Mouse (Mus musculus) WW6 (cell line): ENCODE results near the gene Trpm8.
A peak's percentile ranks its signal among the peaks of the same experiment; 100 is the strongest.

Source experiments
- DNase-seq: peaks from one replicate; pipeline ENCODE4 v3.0.0-alpha.2; 2013; ENCODE audit warnings: low read depth, low spot score

Trpm8 gene

DNA sequence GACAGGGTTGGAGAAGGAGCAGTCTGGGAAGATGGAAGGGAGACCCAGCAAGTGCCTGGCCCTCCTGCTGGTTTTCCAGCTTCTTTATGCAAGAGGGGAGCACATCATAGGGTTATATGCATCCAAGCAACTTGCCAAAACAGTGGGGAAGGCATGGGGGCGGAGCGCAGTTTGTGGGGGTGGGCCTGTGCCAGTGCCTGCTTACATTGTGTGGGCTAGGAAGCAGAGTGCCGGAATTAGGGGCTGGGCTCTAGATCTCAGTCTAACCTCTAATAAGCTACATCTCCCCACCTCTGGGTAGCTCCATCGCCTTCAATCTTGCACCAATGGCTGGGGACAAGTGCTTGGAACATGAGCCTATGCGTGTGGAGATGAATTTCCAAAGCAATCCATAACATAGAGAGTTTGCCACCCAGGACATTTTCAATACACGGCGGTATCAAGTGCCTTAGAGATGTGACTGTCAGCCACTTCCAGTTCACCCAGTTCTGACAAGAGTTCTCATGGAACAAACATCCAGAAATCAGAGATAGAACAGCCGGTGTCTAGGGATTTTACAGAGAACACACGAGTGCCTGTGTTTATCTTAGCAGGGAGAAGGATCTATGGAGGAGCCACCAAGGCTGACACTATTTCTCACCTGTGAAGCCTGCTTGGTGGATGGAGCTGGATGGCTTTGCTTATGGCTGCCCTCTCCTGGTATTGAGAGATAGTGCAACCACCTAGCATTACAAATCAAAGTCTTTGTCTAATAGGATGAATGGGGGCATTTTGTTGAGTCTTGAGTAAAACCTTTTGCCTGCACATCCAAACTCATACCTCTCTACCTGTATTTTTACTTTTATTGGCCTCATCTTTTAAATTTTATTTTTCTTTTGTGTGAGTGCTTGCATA lies 23.9 kb downstream of the Trpm8 start:
- DNase-seq = peak; percentile 64

DNA sequence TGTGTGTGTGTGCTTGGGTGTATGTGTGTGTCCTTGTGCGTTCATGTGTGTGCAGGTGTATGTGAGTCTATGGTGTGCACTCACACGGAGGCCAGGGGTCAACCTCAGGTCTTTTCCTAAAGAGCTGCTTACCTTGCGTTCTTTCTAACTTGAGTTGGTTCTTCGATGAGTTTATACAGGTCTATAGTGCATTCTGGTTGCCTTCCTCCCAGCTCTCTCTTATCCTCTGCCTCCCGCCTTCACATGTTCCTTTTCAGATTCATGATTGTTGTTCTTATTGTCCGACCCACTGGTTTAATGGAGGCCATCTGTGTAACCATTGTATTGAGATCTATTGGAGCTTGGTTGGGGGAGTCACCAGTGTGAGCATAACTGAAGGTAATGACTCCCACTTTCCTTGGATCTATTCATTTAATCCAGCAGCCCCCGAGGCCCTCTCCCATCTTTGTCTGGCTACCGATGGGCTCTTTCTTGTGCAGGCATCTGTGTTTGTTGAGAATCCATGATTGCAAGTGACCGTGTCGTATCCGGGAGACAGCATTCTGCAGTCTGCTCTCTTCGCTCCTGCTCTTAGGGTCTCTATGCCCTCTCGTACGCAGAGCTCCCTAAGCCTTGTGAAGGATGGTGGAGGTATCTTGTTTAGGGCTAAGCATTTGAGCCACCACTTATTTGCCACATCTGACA lies 24.7 kb downstream of the Trpm8 start:
- DNase-seq = no peak

DNA sequence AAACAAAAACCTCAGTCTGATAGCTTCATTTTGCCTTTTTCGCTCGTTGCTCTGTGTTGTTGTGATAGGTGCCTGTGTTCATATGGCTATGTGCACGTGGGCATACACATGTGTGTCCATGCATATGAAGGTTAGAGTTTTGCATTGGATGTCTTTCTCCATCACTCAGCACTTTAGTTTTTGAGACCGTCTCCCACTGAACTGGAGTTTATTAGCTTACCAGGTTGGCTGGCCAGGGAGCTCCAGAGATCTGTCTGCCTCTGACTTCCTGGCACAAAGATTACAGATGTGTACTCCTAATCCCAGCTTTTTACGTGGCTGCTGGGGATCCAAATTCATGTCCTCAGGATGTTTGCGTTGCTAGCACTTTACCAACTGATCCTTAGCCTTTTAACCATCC lies 26.3 kb downstream of the Trpm8 start:
- DNase-seq = no peak

- DNase-seq = no peak
Measured at GRCm38 (mm10) chr1:88304261-88304985, 27.0 kb downstream of the Trpm8 start.

GRCm38 (mm10) chr1:88305018-88305795 lies 27.7 kb downstream of the Trpm8 start:
- DNase-seq = no peak

DNA sequence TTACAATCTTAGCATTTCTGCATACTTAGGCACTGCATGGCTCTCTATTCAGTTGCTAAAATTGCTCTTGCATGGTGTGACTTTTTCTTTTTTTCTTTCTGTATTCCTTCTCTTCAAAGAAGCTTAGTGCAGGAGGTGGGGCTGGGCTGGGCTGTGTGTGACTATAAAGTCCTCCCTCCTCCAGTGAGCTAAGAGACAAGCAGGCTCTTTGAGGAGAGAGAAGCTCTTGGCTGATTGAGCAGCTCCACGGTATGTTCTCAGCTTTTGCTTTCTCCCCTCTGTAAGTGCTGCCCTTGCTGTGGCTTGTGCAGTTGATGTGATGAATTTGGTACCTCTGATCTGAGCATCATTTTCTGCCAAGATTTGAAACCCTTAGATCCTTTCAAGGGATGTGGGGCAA lies 29.1 kb downstream of the Trpm8 start:
- no peak for DNase-seq

- DNase-seq = no peak
Measured at GRCm38 (mm10) chr1:88307180-88307579, 29.7 kb downstream of the Trpm8 start.

DNA sequence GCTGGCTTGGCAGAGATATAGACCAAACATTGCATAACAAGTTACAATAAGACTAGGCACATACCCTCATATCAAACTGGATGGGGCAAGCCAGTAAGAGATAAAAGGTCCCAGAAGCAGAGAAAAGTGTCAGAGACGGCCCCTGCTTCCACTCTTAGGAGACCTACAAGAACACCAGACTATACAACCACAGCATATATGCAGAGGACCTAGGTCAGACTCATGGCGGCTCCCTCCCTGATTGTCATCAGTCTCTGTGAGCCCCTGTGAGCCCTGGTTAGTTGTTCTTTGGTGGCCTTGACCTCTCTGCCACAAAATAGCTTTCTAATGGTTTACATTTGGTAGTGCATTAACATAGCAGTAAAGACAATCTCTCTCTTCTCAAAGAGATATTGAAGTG lies 31.6 kb downstream of the Trpm8 start:
- no peak for DNase-seq

- DNase-seq = no peak
Measured at GRCm38 (mm10) chr1:88309905-88310304, 32.4 kb downstream of the Trpm8 start.

GRCm38 (mm10) chr1:88310349-88310748 lies 32.9 kb downstream of the Trpm8 start:
- no peak for DNase-seq

- DNase-seq = no peak
Measured at GRCm38 (mm10) chr1:88317279-88317678, 39.8 kb downstream of the Trpm8 start.

- no peak for DNase-seq
Measured at GRCm38 (mm10) chr1:88318531-88319060, 41.1 kb downstream of the Trpm8 start.

DNA sequence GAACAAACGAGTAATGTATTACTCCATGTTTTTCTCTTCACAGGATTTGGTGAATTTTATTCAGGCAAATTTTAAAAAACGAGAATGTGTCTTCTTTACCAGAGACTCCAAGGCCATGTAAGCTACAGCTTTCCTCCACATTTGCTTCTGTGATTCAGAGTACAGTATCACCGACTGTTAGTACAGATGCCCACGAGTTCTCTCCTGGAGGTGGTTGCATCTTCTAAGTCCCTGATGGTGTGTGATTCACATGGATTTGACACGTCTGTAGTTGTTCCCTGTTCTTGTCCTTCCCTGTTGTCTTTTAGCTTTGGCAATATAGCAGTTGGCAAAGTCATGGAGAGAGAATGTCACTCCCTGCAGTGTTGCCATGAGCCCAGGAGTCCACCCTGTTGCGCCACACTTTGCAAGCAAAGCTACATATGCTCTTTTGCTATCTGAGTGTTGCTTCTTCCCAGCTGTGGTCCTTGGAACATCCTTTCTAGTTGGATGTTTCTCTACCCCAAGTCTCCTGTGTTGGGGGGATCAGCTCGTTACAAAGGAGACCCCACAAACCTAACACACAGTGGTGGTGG lies 43.4 kb downstream of the Trpm8 start:
- no peak for DNase-seq

DNA sequence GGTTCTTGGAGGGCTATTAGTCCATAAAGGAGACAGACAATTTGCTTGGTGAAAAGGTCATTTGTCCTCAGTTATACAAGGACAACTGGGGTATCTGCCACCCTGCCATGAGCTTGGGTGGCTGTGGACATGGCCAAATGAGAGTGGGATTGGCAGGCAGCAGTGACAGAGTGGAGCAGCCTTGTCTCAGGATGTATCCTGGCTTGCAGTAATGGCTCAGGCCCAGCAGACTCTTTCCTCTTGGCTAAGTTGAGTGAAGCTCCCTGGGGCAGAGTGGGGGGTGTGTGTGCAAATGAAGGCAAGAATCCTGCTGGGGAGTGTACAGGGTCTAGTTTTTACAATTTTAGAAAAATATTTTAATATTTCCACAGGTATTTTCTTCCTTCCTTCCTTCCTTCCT lies 44.7 kb downstream of the Trpm8 start:
- no peak for DNase-seq

DNA sequence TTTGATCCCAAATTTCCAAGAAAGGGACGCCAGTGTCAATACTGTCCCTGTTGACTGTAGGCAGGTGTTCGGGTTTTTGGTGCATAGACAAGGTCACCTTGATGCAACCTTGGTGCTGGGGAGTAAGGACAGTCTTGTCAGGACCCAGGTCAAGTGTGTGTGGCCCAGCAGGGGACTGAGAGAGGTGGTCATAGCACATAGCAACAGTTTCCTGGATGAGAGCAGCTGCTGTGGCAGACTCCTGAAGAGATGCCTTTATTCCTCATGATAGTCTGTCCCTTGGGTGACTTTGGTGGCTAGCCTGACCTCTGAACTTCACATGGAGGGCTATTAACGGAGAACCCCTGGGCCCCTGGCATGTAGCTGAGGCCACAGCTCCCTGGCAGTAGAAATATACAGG lies 45.6 kb downstream of the Trpm8 start:
- no peak for DNase-seq

- no peak for DNase-seq
Measured at GRCm38 (mm10) chr1:88339481-88339880, 62.0 kb downstream of the Trpm8 start.

DNA sequence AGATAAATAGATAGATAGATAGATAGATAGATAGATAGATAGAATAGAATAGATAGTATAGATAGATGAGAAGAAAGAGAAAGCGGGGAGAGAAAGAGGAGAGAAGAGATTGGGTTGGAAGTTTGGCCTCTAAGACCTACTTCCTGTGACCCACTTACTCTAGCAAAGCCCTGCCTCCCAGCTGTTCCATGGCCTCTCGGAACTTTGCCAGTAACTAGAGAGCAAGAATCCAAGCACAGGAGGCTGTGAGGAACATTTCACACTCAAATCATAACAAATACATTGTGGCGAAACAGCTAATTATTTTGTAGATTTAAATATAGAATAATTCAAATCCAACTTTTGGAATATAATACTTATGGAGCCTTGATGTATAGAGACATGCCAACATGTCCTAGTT lies 65.2 kb downstream of the Trpm8 start:
- no peak for DNase-seq

DNA sequence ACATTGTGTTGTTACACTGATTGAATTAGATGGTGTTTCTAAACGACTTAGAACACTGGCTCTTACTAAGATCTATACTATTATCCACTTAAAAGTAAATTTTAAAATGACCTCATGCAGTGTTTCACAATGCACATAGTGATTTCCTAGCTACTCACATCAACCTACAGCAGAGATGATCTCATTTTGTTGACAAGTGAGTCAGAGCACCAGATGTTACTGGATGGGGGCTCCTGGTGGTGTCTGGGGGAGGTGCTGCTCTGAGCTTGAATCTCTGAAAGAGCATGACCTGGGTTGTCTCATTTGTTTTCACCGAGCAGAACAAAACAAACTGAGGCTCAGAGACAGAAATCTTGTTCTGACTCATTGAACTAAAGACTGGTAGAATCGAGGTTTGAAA lies 68.1 kb downstream of the Trpm8 start:
- DNase-seq = no peak

- no peak for DNase-seq
Measured at GRCm38 (mm10) chr1:88348496-88349005, 71.1 kb downstream of the Trpm8 start.

DNA sequence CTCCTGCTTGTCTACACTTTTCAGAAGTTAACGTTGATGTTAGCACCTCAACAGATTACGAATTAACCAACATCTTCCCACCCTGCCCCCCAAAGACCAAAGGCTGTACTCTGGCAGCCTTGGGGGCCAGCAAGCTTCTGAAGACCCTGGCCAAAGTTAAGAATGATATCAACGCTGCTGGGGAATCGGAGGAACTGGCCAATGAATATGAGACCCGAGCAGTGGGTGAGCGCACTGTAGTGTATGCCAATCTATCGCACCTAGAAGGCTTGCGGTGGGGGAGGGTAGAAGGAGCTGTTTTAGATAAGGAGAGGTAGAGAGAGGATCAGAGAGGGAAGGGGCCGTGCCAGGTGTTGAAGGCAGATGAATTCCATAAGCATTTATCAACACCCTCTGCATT lies 73.3 kb downstream of the Trpm8 start:
- DNase-seq = no peak

DNA sequence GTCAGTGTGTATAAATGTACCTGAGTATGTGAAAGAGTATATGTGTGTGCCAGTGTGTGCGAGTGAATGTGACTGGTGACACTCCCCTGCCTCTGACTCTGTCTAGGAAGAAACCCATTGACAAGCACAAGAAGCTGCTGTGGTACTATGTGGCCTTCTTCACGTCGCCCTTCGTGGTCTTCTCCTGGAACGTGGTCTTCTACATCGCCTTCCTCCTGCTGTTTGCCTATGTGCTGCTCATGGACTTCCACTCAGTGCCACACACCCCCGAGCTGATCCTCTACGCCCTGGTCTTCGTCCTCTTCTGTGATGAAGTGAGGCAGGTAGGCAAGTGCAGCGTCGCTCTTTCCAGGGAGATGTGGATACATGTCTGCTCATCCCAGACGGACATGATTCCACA lies 77.6 kb downstream of the Trpm8 start:
- DNase-seq = no peak
